Mouse (Mus musculus): ENCODE measurements around the gene Acat3.
"Not testable (repeated sequence)": the region's sequence is repeated elsewhere in the genome, so short reads cannot be mapped to it uniquely, and the experiment has no call there.

The Acat3 gene

GRCm38 (mm10) chr17:12940151-12940805 lies at the start of gene Acat3:
Gene Acat3 (minus strand): TSS chr17:12940600.
- DNase-seq (ENCODE audit: low read depth, low spot score), result no peak

DNA sequence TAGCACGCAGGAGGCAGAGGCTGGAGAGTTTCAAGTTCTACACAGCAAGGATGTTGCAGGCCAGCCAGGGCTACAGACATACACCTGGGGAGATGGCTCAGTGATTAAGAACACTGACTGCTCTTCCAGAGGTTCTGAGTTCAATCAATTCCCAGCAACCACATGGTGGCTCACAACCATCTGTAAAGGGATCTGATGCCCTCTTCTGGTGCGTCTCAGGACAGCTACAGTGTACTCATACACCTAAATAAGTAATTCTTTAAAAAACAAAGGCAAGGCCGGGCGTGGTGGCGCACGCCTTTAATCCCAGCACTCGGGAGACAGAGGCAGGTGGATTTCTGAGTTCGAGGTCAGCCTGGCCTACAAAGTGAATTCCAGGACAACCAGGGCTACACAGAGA lies 47.7 kb upstream of the Acat3 start:
- not testable (repeated sequence) for DNase-seq (ENCODE audit: low read depth, low spot score)

GRCm38 (mm10) chr17:12983988-12984387 lies 43.6 kb upstream of the Acat3 start:
- DNase-seq (ENCODE audit: low read depth, low spot score), result no peak

DNA sequence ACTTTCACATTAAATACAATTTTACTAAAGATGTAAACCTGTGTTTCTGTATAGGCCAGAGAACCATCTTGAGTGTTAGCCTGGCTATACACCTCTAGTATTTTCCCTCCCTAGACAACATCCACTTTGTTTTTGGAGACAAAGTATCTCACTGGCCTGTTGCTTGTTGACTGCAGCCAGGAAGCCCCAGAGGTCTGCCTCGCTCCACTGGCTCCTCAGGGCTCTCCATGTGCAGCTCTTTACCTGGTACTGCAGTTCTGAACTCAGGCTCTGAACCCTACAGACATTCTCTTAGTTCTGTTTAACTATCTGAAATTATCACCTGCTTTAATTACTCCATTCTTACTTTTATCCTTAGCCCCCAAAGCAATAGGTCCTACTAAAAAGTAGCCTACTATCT lies 38.1 kb upstream of the Acat3 start:
- DNase-seq (ENCODE audit: low read depth, low spot score), result no peak

GRCm38 (mm10) chr17:12973851-12974250 lies 33.5 kb upstream of the Acat3 start:
- DNase-seq (ENCODE audit: low read depth, low spot score), result no peak

DNA sequence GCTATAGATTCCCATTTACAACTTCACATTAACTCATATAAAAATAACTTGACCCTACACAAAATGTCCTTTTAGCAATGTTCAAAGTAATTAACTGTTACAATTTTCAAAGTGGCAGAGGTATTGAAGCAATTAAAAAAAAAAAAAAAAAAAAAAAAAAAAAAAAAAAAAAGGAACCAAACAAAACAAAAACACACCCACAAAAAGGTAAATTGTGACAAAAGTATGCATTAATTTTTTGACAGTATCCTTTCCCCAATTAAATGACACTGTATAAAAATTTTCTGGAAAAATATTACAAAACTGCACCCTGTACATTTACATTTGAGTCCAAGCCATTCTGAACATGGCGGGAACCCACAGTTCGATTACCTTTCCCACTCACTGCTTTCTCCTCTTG lies 26.8 kb upstream of the Acat3 start:
- no peak for DNase-seq (ENCODE audit: low read depth, low spot score)

GRCm38 (mm10) chr17:12963476-12963875 lies 23.1 kb upstream of the Acat3 start:
- no peak for DNase-seq (ENCODE audit: low read depth, low spot score)

DNA sequence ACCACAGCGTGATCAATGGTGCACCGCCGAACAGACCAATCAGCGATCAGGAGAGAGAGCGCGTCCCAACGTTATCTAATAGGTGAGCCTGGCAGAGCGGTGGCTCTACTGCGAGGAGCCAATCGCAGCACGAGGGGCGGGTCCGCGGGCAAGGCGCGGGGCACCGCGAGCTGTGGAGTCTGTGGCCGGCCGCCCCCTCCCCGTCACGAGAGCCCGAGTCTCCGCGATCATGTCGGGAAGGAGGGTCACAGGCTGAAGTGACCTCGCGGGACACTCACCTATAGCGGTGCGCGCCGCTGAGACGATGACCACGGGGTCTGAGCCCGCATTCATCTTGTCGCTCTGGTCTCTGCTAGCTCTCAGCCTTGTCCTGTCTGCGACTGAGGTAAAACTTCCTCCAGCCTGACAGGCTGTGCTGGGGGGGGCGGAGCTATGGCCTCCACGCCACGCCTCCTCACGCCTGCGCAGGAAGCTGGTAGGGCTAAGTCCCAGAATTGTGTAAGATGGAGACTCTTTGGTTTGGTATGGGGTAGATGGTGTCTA lies 20.0 kb upstream of the Acat3 start, which contains the start of gene Acat2:
Acat2 (minus strand) TSS at position 417 of the 543 bp plus-strand sequence.
- peak; percentile 86 for DNase-seq (ENCODE audit: low read depth, low spot score)

DNA sequence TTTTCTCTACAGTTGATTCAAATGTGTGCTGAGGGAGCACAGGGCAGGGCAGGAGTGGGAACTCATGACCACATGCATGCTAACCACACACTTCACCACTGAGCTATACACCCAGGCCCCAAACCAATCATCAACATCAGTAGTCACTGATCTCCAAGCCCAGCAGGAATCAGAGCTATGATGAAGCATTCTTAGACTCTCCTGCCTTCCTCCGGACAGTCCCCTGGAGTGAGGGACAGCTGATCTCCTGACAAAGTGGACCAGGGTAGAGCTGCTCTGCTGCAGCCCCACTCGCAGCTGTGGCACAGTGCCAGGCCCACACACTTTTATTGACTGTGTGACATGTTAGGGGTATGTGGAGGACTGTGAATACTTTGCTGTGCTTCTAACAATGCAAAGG lies 19.0 kb upstream of the Acat3 start:
- DNase-seq (ENCODE audit: low read depth, low spot score), result not testable (repeated sequence)

DNA sequence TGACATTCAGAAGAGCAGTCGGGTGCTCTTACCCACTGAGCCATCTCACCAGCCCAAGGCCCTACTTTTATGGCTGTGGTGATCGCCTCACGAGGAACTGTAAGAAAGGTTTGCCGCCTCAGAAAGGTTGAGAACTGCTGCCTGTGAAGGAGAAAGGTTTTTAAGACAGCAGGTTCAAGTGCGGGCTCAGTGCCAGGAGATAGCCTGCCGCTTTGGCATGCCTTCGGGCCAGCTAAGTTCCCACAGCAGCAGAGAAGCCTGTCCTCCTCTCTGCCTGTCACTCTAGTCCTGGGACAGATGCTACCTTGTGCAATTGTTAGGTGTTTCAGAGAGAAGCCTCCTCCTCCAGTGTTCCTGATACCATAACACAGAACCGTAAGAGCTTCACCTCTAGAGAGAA lies 16.3 kb upstream of the Acat3 start:
- no peak for DNase-seq (ENCODE audit: low read depth, low spot score)

- DNase-seq (ENCODE audit: low read depth, low spot score), result no peak
Measured at GRCm38 (mm10) chr17:12949669-12950068, 9.3 kb upstream of the Acat3 start.

DNA sequence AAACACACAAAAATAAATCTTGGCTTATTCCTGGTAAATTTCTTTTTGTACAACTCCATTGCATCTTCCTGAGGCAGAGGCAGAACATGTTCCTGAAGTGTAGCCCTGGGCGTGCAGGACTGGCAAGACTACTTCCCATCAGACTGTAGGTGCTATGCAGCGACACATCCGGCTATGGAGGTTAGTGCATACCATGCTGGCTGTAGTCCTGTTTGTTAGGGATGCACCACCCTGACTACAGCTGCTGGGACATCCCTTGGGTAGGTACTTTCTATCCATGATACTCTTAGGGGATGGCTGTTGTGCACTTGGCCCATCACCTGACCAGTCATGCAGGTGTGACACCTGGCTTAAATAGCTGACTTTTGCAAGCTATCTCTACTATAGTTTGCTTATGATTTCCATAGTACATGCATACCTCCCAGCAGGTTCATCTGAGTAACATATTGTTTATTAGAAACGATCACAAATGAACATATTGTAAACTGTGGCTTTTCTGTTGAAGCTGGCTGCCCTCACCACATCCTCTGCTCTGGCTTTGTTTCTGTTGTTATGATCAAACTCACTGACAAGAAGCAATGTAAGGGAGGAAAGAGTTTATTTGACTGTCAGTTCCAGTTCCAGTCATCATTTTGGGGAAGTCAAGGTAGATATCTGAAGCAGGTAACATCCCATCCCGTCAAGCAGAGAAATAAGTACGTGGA lies 2.2 kb upstream of the Acat3 start:
- DNase-seq (ENCODE audit: low read depth, low spot score), result no peak

DNA sequence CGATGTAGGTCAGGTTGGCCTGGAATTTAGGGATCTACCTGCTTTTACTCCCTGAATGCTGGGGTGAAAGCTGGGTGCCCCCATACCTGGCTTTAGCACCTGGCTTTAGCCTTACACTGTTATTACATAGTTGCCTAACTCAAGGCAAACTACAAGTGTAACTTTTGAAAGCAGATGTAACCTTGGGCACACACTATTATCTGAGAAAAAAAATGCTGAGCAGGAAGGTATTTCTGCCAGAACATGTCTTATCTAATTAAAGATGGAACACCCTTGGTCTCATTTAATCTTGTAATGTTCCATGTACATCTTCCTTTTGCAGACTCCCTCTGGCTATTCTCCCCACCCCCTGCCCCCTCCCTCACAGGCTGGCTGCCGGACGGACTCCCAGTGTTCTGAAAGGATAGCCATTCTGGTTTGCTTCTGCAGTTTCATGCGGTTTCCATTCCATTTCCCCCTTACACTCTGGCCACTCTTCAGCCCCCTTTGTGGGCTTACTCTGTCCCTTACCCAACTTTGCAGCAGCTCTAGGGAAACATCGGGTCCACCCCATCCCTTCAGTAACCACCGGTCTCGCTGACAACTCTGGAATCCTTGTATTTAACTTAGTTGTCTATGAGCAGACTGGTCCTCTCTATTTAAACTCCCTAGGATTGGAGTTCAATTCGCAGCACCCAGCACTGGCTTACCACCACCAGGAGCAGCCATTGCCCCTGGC lies 1.3 kb upstream of the Acat3 start:
- DNase-seq (ENCODE audit: low read depth, low spot score), result no peak

- not testable (repeated sequence) for DNase-seq (ENCODE audit: low read depth, low spot score)
Measured at GRCm38 (mm10) chr17:12939377-12940148, 837 bp downstream of the Acat3 start.

- no peak for DNase-seq (ENCODE audit: low read depth, low spot score)
Measured at GRCm38 (mm10) chr17:12938077-12938476, 2.3 kb downstream of the Acat3 start.

- DNase-seq (ENCODE audit: low read depth, low spot score), result no peak
Measured at GRCm38 (mm10) chr17:12937412-12937970, 2.9 kb downstream of the Acat3 start.

DNA sequence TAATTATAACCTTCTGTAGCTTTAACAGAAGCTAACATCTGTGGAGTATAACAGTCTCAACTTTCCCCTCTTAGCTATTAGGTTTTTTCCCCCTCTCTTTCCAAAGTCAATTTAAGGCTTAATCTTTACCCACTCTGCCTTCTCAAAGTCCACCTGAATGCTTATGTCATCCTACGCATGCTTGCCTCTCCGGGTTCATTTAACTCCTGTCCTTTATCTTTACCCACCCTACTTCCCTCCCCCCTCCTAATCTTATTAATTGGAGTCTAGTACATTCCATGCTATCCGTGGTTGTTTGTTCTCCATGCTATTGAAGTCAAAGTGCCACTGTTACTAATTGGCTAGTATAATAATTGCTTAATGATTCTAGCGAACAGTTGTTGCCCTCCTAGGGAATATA lies 4.7 kb downstream of the Acat3 start:
- no peak for DNase-seq (ENCODE audit: low read depth, low spot score)

DNA sequence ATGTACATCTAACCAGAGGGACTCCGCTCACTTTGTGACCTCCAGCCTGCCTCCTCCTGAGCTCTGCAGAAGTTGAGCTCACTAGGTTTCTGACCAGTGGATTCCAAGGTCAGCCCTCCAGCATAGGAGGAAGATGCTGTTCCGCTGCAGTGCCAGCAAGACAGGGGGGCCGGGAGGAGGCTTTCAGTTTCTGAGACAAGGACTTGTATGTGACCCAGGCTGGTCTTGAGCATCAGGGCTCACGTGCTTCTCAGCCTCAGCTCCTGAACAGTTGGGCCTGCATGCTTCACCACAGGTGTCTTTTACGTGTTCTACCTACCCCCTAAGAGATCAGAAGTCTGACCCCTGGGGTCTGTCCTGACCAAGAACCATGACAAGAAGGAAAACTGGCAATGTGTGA lies 8.8 kb downstream of the Acat3 start:
- not testable (repeated sequence) for DNase-seq (ENCODE audit: low read depth, low spot score)

- no peak for DNase-seq (ENCODE audit: low read depth, low spot score)
Measured at GRCm38 (mm10) chr17:12925703-12926180, 14.7 kb downstream of the Acat3 start.

- DNase-seq (ENCODE audit: low read depth, low spot score), result no peak
Measured at GRCm38 (mm10) chr17:12925001-12925400, 15.4 kb downstream of the Acat3 start.

- DNase-seq (ENCODE audit: low read depth, low spot score), result no peak
Measured at GRCm38 (mm10) chr17:12921073-12921472, 19.3 kb downstream of the Acat3 start.
